ENCODE assay signal across 8 mouse cellular contexts in the genomic region with DNA sequence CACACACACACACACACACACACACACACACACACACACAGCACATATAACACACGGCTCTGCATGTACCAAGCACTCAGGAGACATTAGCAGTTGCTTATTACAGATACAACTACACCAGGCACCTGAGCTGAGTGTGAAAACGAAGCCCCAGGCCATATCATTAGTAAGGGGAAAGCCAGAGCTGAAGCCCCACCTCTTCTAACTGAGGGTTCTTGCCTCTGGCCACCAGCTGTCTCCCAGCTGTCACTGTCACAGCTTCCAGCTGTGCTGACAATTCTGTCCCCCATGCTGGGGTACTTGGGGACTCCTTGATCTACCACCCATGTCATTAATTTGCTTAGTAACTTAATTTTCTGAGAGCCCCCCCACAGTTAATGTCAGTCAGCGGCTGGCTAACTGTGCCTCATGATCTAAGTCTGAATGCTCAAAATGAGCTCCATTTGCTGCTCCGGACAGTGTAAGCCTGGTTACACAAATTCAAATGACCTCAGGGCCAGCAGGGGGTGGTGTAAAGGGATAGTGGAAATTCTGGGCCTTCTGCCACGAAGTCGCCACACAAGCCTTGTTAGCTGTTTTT. TPM values are rescaled to one million over a fixed set of nuclear protein-coding genes. Genes with fewer than 3 reads are reported as not detected.
DNase-seq lines count a peak whose midpoint lies in the region; ATAC-seq lines count a peak whose summit lies in the region.
"Had no signal": no experiment of that assay in that cellular context is flagged by ENCODE, and none has a peak within 500 bp of the region (broad histone marks: within the 10 kb centered on the region; RNA-seq: fewer than 3 reads in every experiment).

No protein-coding gene starts in this region.

- H3K4me2 ChIP-seq in midbrain, embryonic 11.5 days = no peak overlapping the region
- H3K4me2 ChIP-seq: embryonic facial prominence, embryonic 12.5 days had no signal

- no peaks in the 10 kb centered on the region for H3K4me1 ChIP-seq in midbrain, embryonic 11.5 days (ENCODE audit: control insufficient read depth, insufficient read depth, low read length)

- no peak overlapping the region for H3K9ac ChIP-seq in midbrain, embryonic 11.5 days (ENCODE audit: low read length)
- H3K9ac ChIP-seq: embryonic facial prominence, embryonic 12.5 days had no signal

- peak; percentile 91 for DNase-seq in adipocyte (ENCODE audit: low spot score)
- DNase-seq in cerebellum, postnatal 10 days = peak; percentile 83 to 85
- DNase-seq in heart, adult 9 months (ENCODE audit: low spot score in 2 of 2) = peak; percentile 13 to 38
- peak; percentile 76 for DNase-seq in kidney, postnatal 14 days
- DNase-seq in midbrain, embryonic 11.5 days (ENCODE audit: low spot score, missing footprints) = peak; percentile 88
- DNase-seq in frontal cortex, postnatal 14 days (ENCODE audit: low spot score in 2 of 2) = no peak
- DNase-seq in spleen, adult 18-20 months = no peak

- no peaks in the 10 kb centered on the region for H3K27me3 ChIP-seq in midbrain, embryonic 11.5 days (ENCODE audit: control insufficient read depth, insufficient read depth, low read length)

- peak; percentile 72 for ATAC-seq in midbrain, embryonic 11.5 days (ENCODE audit: low FRiP score)

- no peaks in the 10 kb centered on the region for H3K36me3 ChIP-seq in midbrain, embryonic 11.5 days (ENCODE audit: control insufficient read depth, insufficient read depth, low read length)
- H3K36me3 ChIP-seq: embryonic facial prominence, embryonic 12.5 days had no signal

- no peak overlapping the region for H3K4me3 ChIP-seq in midbrain, embryonic 11.5 days (ENCODE audit: low read depth, low read length)
- H3K4me3 ChIP-seq: embryonic facial prominence, embryonic 12.5 days had no signal

- no peak overlapping the region for H3K27ac ChIP-seq in midbrain, embryonic 11.5 days (ENCODE audit: low read depth, low read length)
- H3K27ac ChIP-seq: embryonic facial prominence, embryonic 12.5 days had no signal

- no peaks in the 10 kb centered on the region for H3K9me3 ChIP-seq in midbrain, embryonic 11.5 days (ENCODE audit: control insufficient read depth, low read length)
- H3K9me3 ChIP-seq: embryonic facial prominence, embryonic 12.5 days had no signal

- 17% methylated on average over 6 of the region's 6 CpGs for WGBS in midbrain, embryonic 11.5 days

RNA-seq across cellular contexts. Expression of a gene that starts 38.8 kb away (rescaled TPM):
- 29.2 and 37.5 TPM in 2 replicates for polyA plus RNA-seq in midbrain, embryonic 11.5 days (2014; fragmentation: Nextera tagmentation; extraction: Ambion mirVana)

Comparison
In these comparisons a context has a peak if more than half of its experiments do, and no peak if none do; other contexts are left out.
1. DNase-seq: peak in adipocyte (single experiment), cerebellum, postnatal 10 days (2 of 2), heart, adult 9 months (2 of 2), kidney, postnatal 14 days (single experiment) and midbrain, embryonic 11.5 days (single experiment); none in frontal cortex, postnatal 14 days (0 of 2) and spleen, adult 18-20 months (0 of 2).